Mouse (Mus musculus) stomach, embryonic 16.5 days (tissue): Measurements from ENCODE around the gene Olfr1133. TPM values are rescaled to one million over a fixed set of nuclear protein-coding genes. Genes with fewer than 3 reads are reported as not detected.
"Not testable (repeated sequence)": the region's sequence is repeated elsewhere in the genome, so short reads cannot be mapped to it uniquely, and the experiment has no call there.

Source experiments
- ATAC-seq: fragments of 200-750 bp; cut with Nextera tagmentation; 2 replicates; pipeline ENCODE4 v1.8.0; 2017; ENCODE audit warnings: moderate number of reproducible peaks, moderate TSS enrichment; ENCODE audit not compliant: insufficient read depth, low FRiP score
- H3K27ac ChIP-seq: fragments of 300-500 bp; sonication (generic); 2 replicates; pipeline ENCODE4 v1.5.1; 2014; ENCODE audit warnings: low read length
- H3K27me3 ChIP-seq: fragments of 300-500 bp; sonication (generic); 2 replicates; pipeline ENCODE4 v1.6.1; 2014; ENCODE audit warnings: low read length, control low read depth, mixed read lengths; ENCODE audit not compliant: control insufficient read depth, insufficient read depth
- H3K36me3 ChIP-seq: fragments of 300-500 bp; sonication (generic); 2 replicates; pipeline ENCODE4 v1.6.1; 2014; ENCODE audit warnings: low read length; ENCODE audit not compliant: control insufficient read depth, insufficient read depth
- H3K4me1 ChIP-seq: fragments of 300-500 bp; sonication (generic); 2 replicates; pipeline ENCODE4 v1.6.1; 2014; ENCODE audit warnings: low read length, control low read depth, mixed read lengths; ENCODE audit not compliant: control insufficient read depth, insufficient read depth
- H3K4me2 ChIP-seq: fragments of 300-500 bp; sonication (generic); 2 replicates; pipeline ENCODE4 v1.6.1; 2014; ENCODE audit warnings: low read depth, low read length, mixed read lengths
- H3K4me3 ChIP-seq: fragments of 300-500 bp; sonication (generic); replicated peaks from 2 replicates; pipeline ENCODE4 v1.5.1; 2014; ENCODE audit warnings: mild to moderate bottlenecking, low read length
- H3K9ac ChIP-seq: fragments of 300-500 bp; sonication (generic); 2 replicates; pipeline ENCODE4 v1.6.1; 2014; ENCODE audit warnings: low read length
- H3K9me3 ChIP-seq: fragments of 300-500 bp; sonication (generic); replicated peaks from 2 replicates; pipeline ENCODE4 v1.6.1; 2016; ENCODE audit warnings: low read length, control low read depth; ENCODE audit not compliant: control insufficient read depth
- WGBS: fragments of 180-500 bp; shearing (Covaris S2); extraction: QIAGEN DNeasy Blood & Tissue Kit; methylation state at CpG from one replicate; pipeline ENCODE4 v1.1.7; 2014; 5-methylcytosine and 5-hydroxymethylcytosine counted together
- polyA plus RNA-seq: library from polyadenylated mRNA; unstranded; fragments of >200 nt; fragmentation: Nextera tagmentation; extraction: Ambion mirVana; gene quantifications from 2 replicates; pipeline ENCODE4 v1.2.1, GENCODE M21; 2015

Gene Olfr1133
- polyA plus RNA-seq, result not detected in 2 replicates

DNA sequence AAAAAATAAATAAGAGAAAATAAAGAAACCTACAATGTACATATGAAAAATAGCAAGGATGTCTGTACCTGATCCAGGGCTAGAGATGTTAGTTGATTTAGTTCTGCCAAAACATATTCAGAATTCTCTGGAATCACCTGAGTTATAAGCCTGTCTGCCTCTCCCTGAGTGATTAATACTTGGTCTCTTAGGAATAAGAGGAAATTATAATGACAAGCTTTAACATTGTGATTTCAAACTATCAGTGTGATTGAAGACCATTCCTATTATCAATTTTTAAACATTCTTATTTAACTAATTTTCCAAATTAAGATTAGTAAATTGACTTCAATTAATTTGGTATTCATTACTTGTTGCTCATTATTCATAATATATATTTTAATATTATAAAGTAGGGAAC, at the start of gene Olfr1133:
Gene Olfr1133 (minus strand): TSS at position 101 of the 400 bp plus-strand sequence.
- Histone ChIP-seq H3K9ac (no peak within 1 kb of the TSS), H3K4me1 (no peaks in the 10 kb centered on the region), H3K9me3 (no peaks in the 10 kb centered on the region), H3K27me3 (no peaks in the 10 kb centered on the region), H3K36me3 (no peaks in the 10 kb centered on the region), H3K4me2 (no peak within 1 kb of the TSS), H3K4me3 (no peak within 1 kb of the TSS), H3K27ac (no peak within 1 kb of the TSS)
- ATAC-seq, result no peak

DNA sequence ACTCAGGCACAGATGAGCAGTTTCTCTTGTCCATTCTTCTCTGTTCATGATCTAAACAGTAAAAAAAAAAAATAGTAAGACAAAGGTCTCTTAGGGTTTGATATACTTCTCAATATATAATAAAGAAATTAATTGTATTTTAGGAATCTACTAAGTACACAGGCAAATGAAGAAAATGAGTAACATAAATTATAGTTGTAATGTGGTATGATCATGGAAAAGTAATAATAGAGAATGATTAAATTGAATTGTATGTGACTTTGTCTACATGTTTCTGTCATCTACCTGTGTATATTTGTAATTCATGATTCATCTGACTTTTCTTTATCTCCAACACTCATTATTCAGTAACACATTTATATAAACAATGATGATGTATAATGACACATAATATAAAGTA, 46.7 kb upstream of the Olfr1133 start, which contains the start of gene Olfr1136:
Gene Olfr1136 (minus strand): TSS at position 101 of the 400 bp plus-strand sequence.
- Histone ChIP-seq H3K9ac (no peak within 1 kb of the TSS), H3K27ac (no peak within 1 kb of the TSS), H3K27me3 (no peaks in the 10 kb centered on the region), H3K36me3 (no peaks in the 10 kb centered on the region), H3K4me3 (no peak within 1 kb of the TSS), H3K4me1 (no peaks in the 10 kb centered on the region), H3K4me2 (no peak within 1 kb of the TSS), H3K9me3 (no peaks in the 10 kb centered on the region)
- no peak for ATAC-seq

DNA sequence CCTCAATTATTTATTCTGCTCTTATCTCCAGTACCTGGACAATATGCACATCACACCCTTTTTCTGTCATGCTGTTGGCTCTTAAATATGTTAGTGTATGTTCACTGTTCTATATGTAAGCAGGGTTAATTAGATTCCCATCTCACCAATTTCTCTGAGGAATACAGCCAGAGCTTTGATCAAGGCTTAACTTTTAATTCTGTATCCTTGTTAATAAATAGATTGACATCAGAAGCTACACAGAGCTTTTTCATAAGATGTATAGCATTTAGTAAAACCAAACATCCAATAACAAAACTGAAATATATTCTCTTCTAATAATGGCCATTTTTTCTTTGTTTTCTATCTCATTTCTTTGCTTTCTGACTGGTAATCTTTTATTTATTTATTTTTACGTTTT, 26.4 kb upstream of the Olfr1133 start, which contains the start of gene Olfr1135:
Gene Olfr1135 (minus strand): TSS at position 101 of the 400 bp plus-strand sequence.
- 13% methylated on average over 1 of the region's 1 CpGs for WGBS
- Histone ChIP-seq H3K27ac (no peak within 1 kb of the TSS), H3K4me2 (no peak within 1 kb of the TSS), H3K4me3 (no peak within 1 kb of the TSS), H3K9ac (no peak within 1 kb of the TSS), H3K4me1 (no peaks in the 10 kb centered on the region), H3K36me3 (no peaks in the 10 kb centered on the region), H3K9me3 (no peaks in the 10 kb centered on the region), H3K27me3 (no peaks in the 10 kb centered on the region)
- no peak for ATAC-seq

DNA sequence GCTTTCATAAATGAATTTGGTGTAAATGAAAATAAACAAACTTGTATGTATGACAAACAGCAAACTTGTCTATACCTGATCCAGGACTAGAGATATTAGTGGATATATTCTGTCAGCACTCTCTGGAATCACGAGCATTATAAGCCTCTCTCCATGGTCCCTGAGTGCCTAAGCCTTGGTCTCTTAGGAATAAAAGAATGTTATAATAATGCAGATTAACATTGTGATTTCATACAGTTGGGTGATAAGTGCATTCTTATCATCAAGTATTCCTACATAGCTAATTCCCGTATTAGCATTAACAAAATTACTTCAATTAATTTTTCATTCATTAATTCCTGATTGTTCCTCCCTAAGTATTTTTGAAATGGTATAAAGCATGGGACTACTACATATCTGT, 11.2 kb upstream of the Olfr1133 start, which contains the start of gene Olfr1134:
Gene Olfr1134 (minus strand): TSS at position 101 of the 400 bp plus-strand sequence.
- Histone ChIP-seq H3K27ac (no peak within 1 kb of the TSS), H3K9me3 (no peaks in the 10 kb centered on the region), H3K27me3 (no peaks in the 10 kb centered on the region), H3K4me3 (no peak within 1 kb of the TSS), H3K9ac (no peak within 1 kb of the TSS), H3K4me1 (no peaks in the 10 kb centered on the region), H3K36me3 (no peaks in the 10 kb centered on the region), H3K4me2 (no peak within 1 kb of the TSS)
- ATAC-seq, result no peak
- 88% methylated on average over 2 of the region's 2 CpGs for WGBS

DNA sequence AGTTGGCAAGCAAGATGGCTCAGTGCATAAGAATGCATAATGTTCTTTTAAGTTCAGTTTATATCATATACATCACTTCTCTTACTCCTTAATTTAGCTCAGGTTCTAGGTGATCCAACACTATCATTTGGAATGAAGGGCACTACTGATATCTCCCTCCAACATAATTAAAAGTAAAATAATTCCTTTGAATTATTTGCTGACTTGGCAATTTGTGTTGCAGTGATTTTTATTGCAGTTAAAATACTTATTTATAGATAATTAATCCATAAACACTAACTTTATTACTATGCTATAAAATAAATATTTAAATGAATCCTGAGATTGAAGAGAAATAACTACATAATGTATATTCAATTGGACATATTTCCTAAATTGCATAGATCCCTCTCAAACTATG, 4.7 kb downstream of the Olfr1133 start:
- H3K9ac ChIP-seq, result no peak overlapping the region
- no peak overlapping the region for H3K27ac ChIP-seq
- H3K4me3 ChIP-seq, result no peak overlapping the region
- H3K4me2 ChIP-seq, result no peak overlapping the region
- no peaks in the 10 kb centered on the region for H3K9me3 ChIP-seq
- no peaks in the 10 kb centered on the region for H3K4me1 ChIP-seq
- ATAC-seq, result no peak
- H3K27me3 ChIP-seq, result no peaks in the 10 kb centered on the region
- H3K36me3 ChIP-seq, result no peaks in the 10 kb centered on the region

DNA sequence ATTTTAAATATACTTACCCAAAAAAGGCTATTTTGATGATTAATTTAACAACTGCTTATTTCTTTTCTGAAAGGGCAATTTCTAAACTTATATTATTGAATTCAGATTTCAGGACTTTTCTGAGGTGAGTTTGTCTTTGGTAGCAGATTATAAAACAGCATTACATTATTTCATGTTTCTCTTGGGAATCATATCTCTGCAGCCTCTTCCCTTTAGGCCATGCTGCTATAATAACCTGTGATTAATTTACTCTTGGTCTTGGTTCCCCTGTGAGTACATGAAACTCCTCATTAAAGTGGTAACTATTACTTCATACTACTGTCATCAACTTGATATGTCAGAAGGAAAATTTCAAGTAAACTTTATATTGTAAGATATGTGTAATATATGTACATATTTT, 9.7 kb downstream of the Olfr1133 start, which contains the start of gene Olfr1132:
Gene Olfr1132 (minus strand): TSS at position 101 of the 400 bp plus-strand sequence.
- no peak within 1 kb of the TSS for H3K4me2 ChIP-seq
- H3K9ac ChIP-seq, result no peak within 1 kb of the TSS
- no peaks in the 10 kb centered on the region for H3K36me3 ChIP-seq
- H3K27ac ChIP-seq, result no peak within 1 kb of the TSS
- no peak for ATAC-seq
- H3K4me3 ChIP-seq, result no peak within 1 kb of the TSS
- no peaks in the 10 kb centered on the region for H3K4me1 ChIP-seq
- H3K27me3 ChIP-seq, result no peaks in the 10 kb centered on the region
- H3K9me3 ChIP-seq, result no peaks in the 10 kb centered on the region

DNA sequence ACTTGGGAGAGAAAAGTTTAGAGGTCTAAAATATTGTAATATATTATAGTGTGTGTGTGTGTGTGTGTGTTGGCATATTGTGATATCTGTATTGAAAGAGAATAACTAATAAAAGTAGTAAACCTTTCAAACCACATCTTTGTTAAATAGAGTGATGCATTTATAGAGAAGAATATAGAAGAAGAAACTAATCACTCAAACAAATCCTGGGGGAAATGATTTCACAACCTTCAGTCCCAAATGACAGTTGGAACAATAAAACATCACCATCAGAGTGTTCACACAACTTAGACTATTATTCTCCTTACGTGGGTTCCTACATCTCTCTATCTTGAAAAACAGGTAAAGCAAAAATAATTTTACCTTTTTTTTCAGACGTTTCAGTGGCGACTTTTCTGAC, 20.4 kb downstream of the Olfr1133 start, which contains the start of gene Olfr1131:
Gene Olfr1131 (plus strand): TSS at position 301 of the 400 bp plus-strand sequence.
- H3K4me3 ChIP-seq, result no peak within 1 kb of the TSS
- no peak for ATAC-seq
- H3K27me3 ChIP-seq, result no peaks in the 10 kb centered on the region
- no peak within 1 kb of the TSS for H3K27ac ChIP-seq
- no peak within 1 kb of the TSS for H3K4me2 ChIP-seq
- no peaks in the 10 kb centered on the region for H3K9me3 ChIP-seq
- WGBS, result 66% methylated on average over 3 of the region's 3 CpGs
- H3K9ac ChIP-seq, result no peak within 1 kb of the TSS
- no peaks in the 10 kb centered on the region for H3K36me3 ChIP-seq
- H3K4me1 ChIP-seq, result no peaks in the 10 kb centered on the region

DNA sequence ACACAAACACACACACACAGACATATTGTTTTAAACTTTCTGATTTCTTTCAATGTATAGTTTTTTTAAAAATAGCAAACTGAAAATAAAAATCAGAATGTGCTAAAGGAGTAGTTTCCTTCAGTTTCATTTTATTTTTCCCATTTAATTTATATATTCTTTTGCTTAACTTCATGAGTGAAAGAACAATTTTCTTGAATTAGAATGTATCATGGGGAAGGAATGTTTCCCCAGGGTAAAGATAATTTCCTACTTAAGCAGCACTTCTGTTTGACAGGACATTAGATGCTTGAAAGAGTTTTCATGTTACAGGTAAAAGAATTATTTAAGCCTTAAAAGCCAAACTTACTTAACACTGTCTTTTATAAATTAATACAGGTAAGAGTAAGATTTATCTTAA, 41.3 kb downstream of the Olfr1133 start, which contains the start of gene Olfr1130:
Gene Olfr1130 (plus strand): TSS at position 301 of the 400 bp plus-strand sequence.
- H3K9me3 ChIP-seq, ATAC-seq, H3K4me1 ChIP-seq: not testable (repeated sequence)

More for the DNA sequence above, 41.3 kb downstream of the Olfr1133 start, which contains the start of gene Olfr1130:
- not testable (repeated sequence) for H3K9ac ChIP-seq, H3K4me3 ChIP-seq, H3K4me2 ChIP-seq, H3K27ac ChIP-seq, H3K36me3 ChIP-seq, H3K27me3 ChIP-seq
